Mouse (Mus musculus) limb, embryonic 15.5 days (tissue): ENCODE measurements around the gene Hdhd3. TPM values are rescaled to one million over a fixed set of nuclear protein-coding genes. Genes with fewer than 3 reads are reported as not detected.

ENCODE experiments used
- ATAC-seq: fragments of 200-750 bp; cut with Nextera tagmentation; 2 replicates; pipeline ENCODE4 v1.8.0; 2017; ENCODE audit warnings: low read depth, moderate TSS enrichment; ENCODE audit not compliant: insufficient number of reproducible peaks, low FRiP score, low TSS enrichment
- H3K27ac ChIP-seq: fragments of 300-500 bp; sonication (generic); 2 replicates; pipeline ENCODE4 v1.5.1; 2015; ENCODE audit warnings: moderate library complexity, mild to moderate bottlenecking, inconsistent platforms
- H3K27me3 ChIP-seq: fragments of 300-500 bp; sonication (generic); 2 replicates; pipeline ENCODE4 v1.6.1; 2015; ENCODE audit warnings: inconsistent platforms
- H3K36me3 ChIP-seq: fragments of 300-500 bp; sonication (generic); 2 replicates; pipeline ENCODE4 v1.6.1; 2015; ENCODE audit warnings: inconsistent platforms
- H3K4me1 ChIP-seq: fragments of 300-500 bp; sonication (generic); 2 replicates; pipeline ENCODE4 v1.6.1; 2015; ENCODE audit warnings: inconsistent platforms
- H3K4me2 ChIP-seq: fragments of 300-500 bp; sonication (generic); 2 replicates; pipeline ENCODE4 v1.6.1; 2015; ENCODE audit warnings: mild to moderate bottlenecking, inconsistent platforms
- H3K4me3 ChIP-seq: fragments of 300-500 bp; sonication (generic); 2 replicates; pipeline ENCODE4 v1.5.1; 2015; ENCODE audit warnings: mild to moderate bottlenecking, inconsistent platforms
- H3K9ac ChIP-seq: fragments of 300-500 bp; sonication (generic); 2 replicates; pipeline ENCODE4 v1.6.1; 2015; ENCODE audit warnings: inconsistent platforms
- H3K9me3 ChIP-seq: fragments of 300-500 bp; sonication (generic); 2 replicates; pipeline ENCODE4 v1.6.1; 2016; ENCODE audit warnings: inconsistent platforms
- WGBS: fragments of 180-500 bp; shearing (Covaris S2); methylation state at CpG from one replicate; pipeline ENCODE4 v1.1.7; 2015; 5-methylcytosine and 5-hydroxymethylcytosine counted together
- polyA plus RNA-seq: library from polyadenylated mRNA; unstranded; fragments of >200 nt; fragmentation: Nextera tagmentation; extraction: Ambion mirVana; gene quantifications from 2 replicates; pipeline ENCODE4 v1.2.1, GENCODE M21; 2015

Hdhd3 gene
- polyA plus RNA-seq: 13.9 and 14.7 TPM in 2 replicates

DNA sequence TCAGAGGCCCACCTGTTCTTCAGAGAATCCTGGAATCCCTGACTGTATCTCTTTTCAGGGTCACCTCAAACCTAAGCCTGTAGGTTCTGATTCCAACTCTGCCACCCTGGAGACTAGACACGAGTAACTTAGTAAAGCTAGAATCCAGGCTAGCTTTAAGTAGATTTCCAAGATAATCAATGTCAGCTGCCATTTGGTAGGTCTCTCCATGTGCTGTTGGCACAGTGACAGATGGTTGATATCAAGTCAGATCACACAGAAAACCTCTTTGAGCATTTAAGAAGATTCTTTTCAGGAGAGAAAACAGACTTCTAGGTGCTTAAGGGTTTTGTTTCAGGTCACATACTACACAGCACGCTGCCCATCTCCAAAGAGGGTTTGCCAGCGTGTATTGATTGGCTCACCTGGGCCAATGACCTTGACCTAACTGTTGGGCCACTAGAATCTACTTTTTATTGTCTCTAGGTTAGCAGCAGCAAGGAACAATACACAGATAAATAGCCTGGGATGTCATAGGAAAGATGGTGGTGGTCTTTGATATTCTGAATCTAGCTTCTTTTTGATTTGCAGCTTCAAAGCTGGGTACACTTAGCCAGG, at the start of gene Hdhd3:
Gene Hdhd3, minus strand, starts transcription at position 94 of the 597 bp plus-strand sequence.
- Histone ChIP-seq H3K36me3 (peaks cover 26% of the 10 kb centered on the region), H3K4me2 (peak within 1 kb of the TSS; percentile 57), H3K9ac (peak within 1 kb of the TSS; percentile 42), H3K27ac (peak within 1 kb of the TSS; percentile 70), H3K4me1 (peaks cover 7% of the 10 kb centered on the region), H3K27me3 (no peaks in the 10 kb centered on the region), H3K9me3 (no peaks in the 10 kb centered on the region), H3K4me3 (peak within 1 kb of the TSS; percentile 56)
- WGBS: 71% methylated on average over 3 of the region's 3 CpGs
- no peak for ATAC-seq

DNA sequence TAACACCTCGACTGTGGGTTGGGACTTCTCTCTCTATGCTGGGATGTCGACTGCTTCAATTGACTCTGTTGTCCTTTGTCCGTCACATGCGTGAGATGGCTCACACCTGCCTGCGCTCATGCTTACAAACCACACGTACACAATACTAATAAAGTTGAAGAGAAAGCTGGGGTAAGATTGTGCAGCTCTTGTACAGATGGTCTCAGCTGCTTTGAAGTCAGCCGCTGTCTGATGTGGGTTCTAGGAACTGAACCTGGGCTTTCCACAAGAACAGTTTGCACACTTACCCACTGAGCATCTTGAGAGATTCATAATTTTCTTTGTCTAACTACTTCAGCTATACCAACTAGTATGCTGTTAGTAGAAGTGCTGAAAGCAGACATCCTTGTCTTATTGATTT, 48.7 kb upstream of the Hdhd3 start:
- Histone ChIP-seq H3K9me3 (no peaks in the 10 kb centered on the region), H3K4me3 (no peak overlapping the region), H3K9ac (no peak overlapping the region), H3K4me2 (no peak overlapping the region), H3K27ac (no peak overlapping the region), H3K27me3 (no peaks in the 10 kb centered on the region), H3K36me3 (no peaks in the 10 kb centered on the region), H3K4me1 (no peaks in the 10 kb centered on the region)
- WGBS: 79% methylated on average over 7 of the region's 7 CpGs
- ATAC-seq: no peak

DNA sequence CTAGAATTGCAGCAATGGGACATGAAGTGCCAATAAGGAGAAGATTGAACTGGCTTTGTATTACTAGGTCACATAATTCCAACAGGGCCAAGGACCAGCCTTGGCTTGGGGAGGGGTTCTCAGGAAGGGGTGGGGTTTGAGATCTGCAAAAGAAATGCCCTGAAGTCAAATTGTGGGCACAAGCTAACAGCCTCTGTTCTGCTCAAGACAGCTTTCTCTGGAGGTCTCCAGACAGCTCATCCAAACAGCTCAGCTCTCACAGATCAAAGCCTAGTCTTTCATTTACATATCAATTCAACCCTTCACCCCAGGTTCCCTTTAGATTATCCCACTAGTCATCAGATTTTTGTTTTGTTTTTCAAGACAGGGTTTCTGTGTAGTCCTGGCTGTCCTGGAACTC, 41.5 kb upstream of the Hdhd3 start:
- Histone ChIP-seq H3K27me3 (no peaks in the 10 kb centered on the region), H3K4me2 (no peak overlapping the region), H3K9me3 (no peaks in the 10 kb centered on the region), H3K9ac (no peak overlapping the region), H3K4me3 (no peak overlapping the region), H3K27ac (no peak overlapping the region), H3K4me1 (no peaks in the 10 kb centered on the region), H3K36me3 (no peaks in the 10 kb centered on the region)
- ATAC-seq: no peak

DNA sequence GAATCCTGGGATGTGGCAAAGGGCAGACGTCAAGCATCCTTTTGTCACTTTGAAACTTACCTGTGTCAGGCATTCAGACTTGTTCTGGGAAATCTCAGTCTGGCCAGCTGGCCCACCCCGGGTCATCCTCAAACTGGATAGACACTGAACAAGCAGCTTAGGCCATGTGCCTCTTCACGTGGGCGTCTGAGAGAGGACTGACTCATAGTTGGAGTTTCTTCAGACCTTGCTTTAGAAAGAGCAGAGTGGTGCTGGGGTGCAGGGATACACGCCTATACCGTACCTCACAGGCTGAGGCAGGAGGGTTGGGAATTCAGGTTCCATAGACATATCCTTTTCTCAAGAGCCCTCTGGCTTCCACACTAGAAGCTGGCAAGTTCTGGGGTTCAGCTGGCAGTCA, 40.5 kb upstream of the Hdhd3 start:
- Histone ChIP-seq H3K4me3 (no peak overlapping the region), H3K9ac (no peak overlapping the region), H3K36me3 (no peaks in the 10 kb centered on the region), H3K4me2 (no peak overlapping the region), H3K27ac (no peak overlapping the region), H3K4me1 (no peaks in the 10 kb centered on the region), H3K27me3 (no peaks in the 10 kb centered on the region), H3K9me3 (no peaks in the 10 kb centered on the region)
- ATAC-seq: no peak
- WGBS: 82% methylated on average over 6 of the region's 6 CpGs

DNA sequence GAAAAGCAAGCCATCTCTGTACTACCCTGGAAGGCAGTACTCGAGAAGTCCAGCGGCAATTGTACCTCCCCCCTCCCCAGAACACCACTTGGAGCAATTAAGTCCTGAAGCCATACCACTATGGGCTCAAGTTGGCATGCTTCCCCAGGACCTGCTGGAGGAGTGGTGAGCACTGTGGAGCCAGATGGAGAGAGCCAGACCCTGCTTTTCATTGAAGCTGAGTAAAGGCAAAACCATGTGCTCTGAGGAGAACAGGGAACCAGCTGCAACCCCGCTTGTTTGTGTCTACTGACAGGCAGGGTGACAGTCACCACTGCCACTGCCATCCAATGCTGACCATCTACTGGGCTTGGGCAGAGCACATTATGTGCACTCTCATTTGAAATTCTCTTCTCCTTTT, 38.5 kb upstream of the Hdhd3 start:
- no peaks in the 10 kb centered on the region for H3K4me1 ChIP-seq
- no peaks in the 10 kb centered on the region for H3K36me3 ChIP-seq
- H3K4me3 ChIP-seq: no peak overlapping the region
- WGBS: 59% methylated on average over 3 of the region's 3 CpGs
- no peaks in the 10 kb centered on the region for H3K27me3 ChIP-seq
- no peak overlapping the region for H3K27ac ChIP-seq
- no peak overlapping the region for H3K9ac ChIP-seq
- H3K4me2 ChIP-seq: no peak overlapping the region
- ATAC-seq: no peak
- H3K9me3 ChIP-seq: no peaks in the 10 kb centered on the region

DNA sequence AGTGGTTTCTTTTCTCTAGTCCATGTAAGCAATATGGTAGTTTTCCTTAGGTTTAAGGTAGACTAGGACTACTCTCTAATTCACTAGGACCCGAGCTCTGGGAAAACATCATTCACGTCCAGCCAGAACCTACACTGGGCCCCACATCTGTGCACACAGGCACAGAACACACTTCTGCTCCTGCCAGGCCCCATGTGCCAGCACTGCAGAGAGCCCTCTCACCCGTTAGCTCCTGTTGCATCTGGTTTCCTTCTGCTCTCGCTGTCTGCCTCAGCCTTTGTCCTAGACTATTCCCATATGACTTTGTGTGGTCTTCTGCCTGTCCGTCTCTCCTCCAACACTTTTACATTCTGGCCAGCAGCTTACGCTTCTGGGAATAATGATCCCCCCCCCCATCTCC, 30.5 kb upstream of the Hdhd3 start:
- no peak overlapping the region for H3K27ac ChIP-seq
- H3K27me3 ChIP-seq: no peaks in the 10 kb centered on the region
- 0 out of 2 replicates have a peak, but pooled peaks cover 3% of the 10 kb centered on the region for H3K9me3 ChIP-seq
- peaks cover 7% of the 10 kb centered on the region for H3K4me1 ChIP-seq
- 47% methylated on average over 6 of the region's 6 CpGs for WGBS
- no peak overlapping the region for H3K9ac ChIP-seq
- H3K36me3 ChIP-seq: no peaks in the 10 kb centered on the region
- no peak overlapping the region for H3K4me3 ChIP-seq
- no peak overlapping the region for H3K4me2 ChIP-seq
- ATAC-seq: no peak

DNA sequence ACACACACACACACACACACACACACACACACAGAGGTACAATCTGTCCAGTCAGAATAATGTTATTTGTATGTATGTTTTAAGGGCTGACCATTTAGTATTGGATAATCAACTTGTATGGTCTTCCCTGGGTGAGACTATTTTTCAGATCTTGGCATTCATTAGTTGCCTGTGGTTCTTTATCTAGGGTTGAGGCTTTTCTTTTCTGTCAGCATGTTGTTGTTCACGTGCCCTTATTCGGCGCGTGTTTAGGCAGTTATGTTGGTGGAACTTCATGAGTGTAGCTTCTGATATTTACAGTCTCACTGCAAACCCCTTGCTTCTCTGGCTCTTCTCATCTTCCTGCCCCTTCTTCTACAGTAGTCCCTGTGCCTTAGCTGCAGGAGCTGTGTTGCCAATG, 24.4 kb upstream of the Hdhd3 start:
- ATAC-seq: no peak
- Histone ChIP-seq H3K27me3 (no peaks in the 10 kb centered on the region), H3K4me3 (no peak overlapping the region), H3K9me3 (no peaks in the 10 kb centered on the region), H3K4me2 (no peak overlapping the region), H3K27ac (no peak overlapping the region), H3K9ac (no peak overlapping the region), H3K4me1 (peaks cover 17% of the 10 kb centered on the region), H3K36me3 (peaks cover 7% of the 10 kb centered on the region)
- 86% methylated on average over 4 of the region's 4 CpGs for WGBS

DNA sequence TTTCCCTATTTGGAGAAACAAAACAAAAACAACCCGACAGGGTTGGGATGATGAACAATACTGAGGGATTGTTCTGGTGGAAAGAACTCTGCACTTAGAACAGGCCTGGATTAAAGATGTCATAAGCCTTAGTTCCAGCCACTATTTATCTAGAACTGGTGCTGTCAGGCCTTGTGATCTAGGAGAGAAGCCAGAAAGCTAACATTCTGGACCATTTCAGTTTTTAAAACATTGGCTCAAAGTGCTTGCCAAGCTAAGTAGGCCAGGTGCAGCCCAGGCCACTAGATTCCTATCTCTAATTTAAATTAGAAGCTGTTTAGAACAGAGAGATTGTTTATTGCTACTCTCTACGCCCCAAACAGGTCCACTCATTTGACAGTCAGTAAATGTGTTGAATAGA, 23.0 kb upstream of the Hdhd3 start:
- no peaks in the 10 kb centered on the region for H3K9me3 ChIP-seq
- no peak overlapping the region for H3K9ac ChIP-seq
- H3K4me1 ChIP-seq: peaks cover 17% of the 10 kb centered on the region
- ATAC-seq: no peak
- peaks cover 9% of the 10 kb centered on the region for H3K36me3 ChIP-seq
- no peak overlapping the region for H3K4me3 ChIP-seq
- no peak overlapping the region for H3K27ac ChIP-seq
- no peaks in the 10 kb centered on the region for H3K27me3 ChIP-seq
- 56% methylated on average over 2 of the region's 2 CpGs for WGBS
- H3K4me2 ChIP-seq: no peak overlapping the region

DNA sequence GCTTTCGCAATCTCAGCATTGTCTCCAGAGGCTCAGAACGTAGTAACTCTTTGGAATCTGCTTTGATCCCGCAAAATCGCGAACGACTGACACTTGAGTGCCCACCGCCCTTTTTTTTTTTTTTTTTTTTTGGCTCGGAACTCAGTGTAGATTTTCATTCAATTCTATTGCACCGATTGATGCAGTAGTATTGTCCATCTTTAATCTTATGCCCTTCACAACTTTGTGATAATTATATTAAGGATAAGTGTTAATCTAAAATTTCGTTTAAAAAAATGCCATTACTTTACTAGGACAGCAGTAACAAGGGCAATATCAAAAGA, 22.2 kb upstream of the Hdhd3 start:
- Histone ChIP-seq H3K36me3 (peaks cover 9% of the 10 kb centered on the region), H3K4me3 (peak overlapping the region; percentile 87), H3K27ac (no peak overlapping the region), H3K27me3 (no peaks in the 10 kb centered on the region), H3K9me3 (no peaks in the 10 kb centered on the region), H3K4me2 (peak overlapping the region; percentile 86), H3K9ac (no peak overlapping the region), H3K4me1 (peaks cover 13% of the 10 kb centered on the region)
- ATAC-seq: no peak
- 1% methylated on average over 10 of the region's 10 CpGs for WGBS

DNA sequence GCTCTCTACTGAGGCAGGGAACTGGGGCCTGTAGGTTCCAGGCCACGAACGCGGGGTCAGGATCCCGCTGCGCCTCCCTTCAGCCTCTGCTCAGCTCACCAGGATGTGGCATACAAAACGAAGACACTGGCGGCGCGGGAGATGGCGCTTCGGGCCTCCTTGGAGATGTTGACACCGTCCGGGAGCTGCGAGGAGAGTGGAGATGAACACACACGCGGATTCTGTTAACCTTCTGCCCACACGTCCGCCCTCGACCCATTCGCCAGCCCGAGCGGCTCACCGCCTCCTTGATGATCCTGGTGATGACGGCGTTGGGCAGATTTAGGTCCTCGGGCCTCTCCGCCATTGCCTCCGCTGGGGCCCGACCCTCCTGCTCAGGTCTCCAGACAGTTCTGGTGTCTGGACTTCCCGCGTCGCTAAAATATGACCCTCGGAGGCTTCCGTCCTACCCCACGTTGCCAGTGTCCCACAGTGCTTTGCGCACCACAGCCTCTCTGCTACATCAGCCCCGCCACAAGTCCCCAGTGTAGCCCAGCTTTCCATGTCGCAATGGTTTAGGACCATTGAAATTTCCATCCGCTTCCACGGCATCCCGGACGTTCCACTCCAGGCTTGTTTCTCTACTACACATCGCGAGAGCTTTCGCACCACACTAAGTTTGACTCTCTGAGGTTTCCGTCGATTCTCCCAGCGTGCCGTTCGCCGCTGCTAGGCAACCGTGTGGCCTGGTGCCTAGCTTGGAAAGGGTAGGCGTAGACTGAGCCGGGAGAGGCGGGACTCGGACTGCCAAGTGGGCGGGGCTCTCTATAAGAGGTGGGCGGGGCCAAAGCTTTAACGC, 21.6 kb upstream of the Hdhd3 start, which contains the start of the genes Pole3 and 4933430I17Rik:
Gene Pole3, minus strand, starts transcription at position 418 of the 838 bp plus-strand sequence.
Gene 4933430I17Rik, plus strand, starts transcription at position 719 of the 838 bp plus-strand sequence.
- no peaks in the 10 kb centered on the region for H3K27me3 ChIP-seq
- peaks cover 13% of the 10 kb centered on the region for H3K4me1 ChIP-seq
- peak; percentile 98 for ATAC-seq
- peak within 1 kb of the TSS; percentile 85 for H3K9ac ChIP-seq
- no peaks in the 10 kb centered on the region for H3K9me3 ChIP-seq
- WGBS: under 1% methylated on average over 59 of the region's 59 CpGs
- H3K4me3 ChIP-seq: peak within 1 kb of the TSS; percentile 87
- peak within 1 kb of the TSS; percentile 98 for H3K27ac ChIP-seq
- H3K36me3 ChIP-seq: peaks cover 9% of the 10 kb centered on the region
- H3K4me2 ChIP-seq: peak within 1 kb of the TSS; percentile 86

DNA sequence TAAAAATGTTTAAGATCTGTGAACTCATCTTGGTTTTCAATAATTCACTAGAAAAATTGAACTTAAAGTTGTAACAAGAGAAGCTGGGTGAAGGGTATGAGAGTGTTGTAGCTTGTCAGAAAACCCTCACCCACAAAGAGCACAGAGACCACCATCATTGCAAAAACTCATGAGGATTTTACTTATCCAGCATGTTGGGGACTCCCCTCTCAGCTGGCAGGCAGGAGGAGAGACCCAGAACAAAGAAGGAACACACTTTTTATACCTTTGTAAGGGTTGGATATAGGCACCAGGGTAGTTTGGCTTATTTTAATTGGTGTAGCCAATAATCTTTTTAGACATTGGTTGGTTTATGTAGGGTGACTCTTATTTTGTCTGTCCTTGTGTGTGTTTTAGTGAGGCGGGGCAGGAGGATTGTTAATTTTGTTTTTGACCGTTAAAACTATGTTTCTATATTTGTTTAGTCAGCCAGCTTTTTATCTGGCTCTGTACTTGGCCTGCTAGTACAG, 17.7 kb upstream of the Hdhd3 start:
- no peak overlapping the region for H3K4me3 ChIP-seq
- 77% methylated on average over 2 of the region's 2 CpGs for WGBS
- H3K36me3 ChIP-seq: peaks cover 9% of the 10 kb centered on the region
- no peak overlapping the region for H3K9ac ChIP-seq
- peaks cover 46% of the 10 kb centered on the region for H3K4me1 ChIP-seq
- no peak for ATAC-seq
- H3K4me2 ChIP-seq: no peak overlapping the region
- no peaks in the 10 kb centered on the region for H3K9me3 ChIP-seq
- H3K27ac ChIP-seq: 0 out of 2 replicates have a peak overlapping the region, but pooled peaks have one; percentile 24
- no peaks in the 10 kb centered on the region for H3K27me3 ChIP-seq

DNA sequence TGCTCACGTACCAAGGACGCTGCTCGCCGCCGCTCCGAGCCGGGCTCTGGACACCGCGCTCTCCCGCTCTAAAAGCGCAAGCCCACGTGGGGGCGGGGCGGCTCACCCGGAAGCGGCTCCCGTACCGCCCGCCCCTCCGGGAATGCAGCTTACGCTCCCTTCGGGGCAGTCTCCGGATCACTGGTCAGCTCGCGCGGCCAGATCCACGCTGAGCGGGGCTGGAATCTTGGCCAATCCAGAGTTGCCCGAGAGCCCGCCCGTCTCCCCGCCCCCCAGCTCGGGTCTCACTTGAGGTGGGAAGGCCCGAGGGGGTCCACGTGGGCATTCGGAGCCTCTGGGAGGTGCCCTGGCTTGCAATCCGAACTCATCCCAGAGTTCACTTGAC, 16.6 kb upstream of the Hdhd3 start, which contains the start of gene Alad:
Gene Alad, minus strand, starts transcription at position 70 of the 385 bp plus-strand sequence.
- Histone ChIP-seq H3K4me2 (peak within 1 kb of the TSS; percentile 65), H3K4me1 (peaks cover 52% of the 10 kb centered on the region), H3K9me3 (no peaks in the 10 kb centered on the region), H3K27me3 (no peaks in the 10 kb centered on the region), H3K27ac (peak within 1 kb of the TSS; percentile 91), H3K4me3 (peak within 1 kb of the TSS; percentile 80), H3K36me3 (peaks cover 9% of the 10 kb centered on the region), H3K9ac (peak within 1 kb of the TSS; percentile 79)
- 0% methylated on average over 37 of the region's 37 CpGs for WGBS
- peak; percentile 79 for ATAC-seq
